Mouse (Mus musculus): ENCODE results near the gene Bri3.

GRCm38 (mm10) chr5:144195567-144195966 is 48.7 kb upstream of the Bri3 start:
- TF ChIP-seq CTCF (IDR thresholded peaks at IDR 0.05; ENCODE audit: extremely low read depth, insufficient read length, insufficient replicate concordance, low read depth, low read length), result no peak
- no peak for TF ChIP-seq POLR2A (IDR thresholded peaks at IDR 0.05; ENCODE audit: low read depth, low read length)

All from small intestine, adult 2 months (tissue).